ENCODE assay signal across 9 mouse cellular contexts in the genomic region with DNA sequence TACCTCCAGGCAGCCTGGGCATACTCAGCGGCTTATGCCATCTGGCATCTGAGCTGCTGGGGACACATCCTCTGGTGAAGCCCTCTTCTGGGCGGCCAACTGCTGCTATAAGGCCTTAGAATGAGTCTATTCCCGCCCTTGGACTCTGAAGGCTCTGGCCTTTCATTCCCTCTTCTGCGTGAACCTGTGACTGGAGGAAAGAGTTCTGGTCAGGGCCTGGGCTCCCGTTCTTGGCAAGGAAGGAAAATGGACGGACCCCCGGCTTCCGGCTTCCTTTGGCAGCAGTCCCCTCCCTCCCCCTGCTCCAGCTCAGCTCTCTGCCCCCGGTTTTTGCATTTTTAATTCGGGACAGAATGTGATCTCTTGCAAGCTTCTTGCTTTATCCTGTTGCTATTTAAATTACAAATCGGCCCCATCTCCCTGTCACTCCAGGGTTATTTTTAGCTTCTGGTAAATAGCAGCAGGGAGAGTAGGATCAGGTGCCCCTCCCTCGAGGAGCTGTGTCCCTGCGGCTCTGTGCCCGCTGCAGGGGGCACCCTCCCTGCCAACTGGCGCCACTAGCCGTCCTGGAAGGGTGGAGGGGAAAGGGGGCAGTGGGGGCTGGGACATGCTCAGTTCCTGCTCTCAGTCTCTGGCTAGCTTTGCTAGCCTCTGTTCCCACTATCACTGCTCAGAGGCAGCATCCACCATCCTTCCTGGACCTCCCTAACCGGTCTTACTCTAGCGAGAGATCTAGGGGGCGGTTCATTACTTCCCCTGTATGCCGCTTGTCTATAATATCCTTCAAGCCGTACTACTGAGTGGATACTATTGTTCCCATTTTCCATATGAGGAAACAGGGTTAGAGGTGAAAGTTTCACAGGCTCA. TPM values are rescaled to one million over a fixed set of nuclear protein-coding genes. Genes with fewer than 3 reads are reported as not detected.
A peak's percentile ranks its signal among the peaks of the same experiment; 100 is the strongest.
DNase-seq lines count a peak whose midpoint lies in the region; ATAC-seq lines count a peak whose summit lies in the region.
"Had no signal": no experiment of that assay in that cellular context is flagged by ENCODE, and none has a peak within 500 bp of the region (broad histone marks: within the 10 kb centered on the region; RNA-seq: fewer than 3 reads in every experiment).

No protein-coding gene starts in this region.

- H3K4me2 ChIP-seq in forebrain, embryonic 13.5 days, result peak overlapping the region; percentile 50
- H3K4me2 ChIP-seq in midbrain, embryonic 15.5 days, result peak overlapping the region; percentile 36

- no peaks in the 10 kb centered on the region for H3K9me3 ChIP-seq in forebrain, embryonic 13.5 days (replicated peaks)
- H3K9me3 ChIP-seq in midbrain, embryonic 15.5 days, result no peaks in the 10 kb centered on the region

- 12% methylated on average over 21 of the region's 21 CpGs for WGBS in forebrain, embryonic 13.5 days
- WGBS in midbrain, embryonic 15.5 days, result 15% methylated on average over 21 of the region's 21 CpGs

- peaks cover 42% of the 10 kb centered on the region for H3K4me1 ChIP-seq in forebrain, embryonic 13.5 days
- H3K4me1 ChIP-seq in midbrain, embryonic 15.5 days, result peaks cover 32% of the 10 kb centered on the region

- peak overlapping the region; percentile 71 for H3K27ac ChIP-seq in forebrain, embryonic 13.5 days
- H3K27ac ChIP-seq in midbrain, embryonic 15.5 days, result peak overlapping the region; percentile 59

- intact Hi-C loops in left cerebral cortex, postnatal 4 days (cut with DNase I), result no loop called here

- H3K4me3 ChIP-seq in forebrain, embryonic 13.5 days, result no peak overlapping the region; the same call in 1 of the 2 replicates
- no peak overlapping the region for H3K4me3 ChIP-seq in midbrain, embryonic 15.5 days

- ATAC-seq in forebrain, embryonic 13.5 days, result peak; percentile 45
- ATAC-seq in midbrain, embryonic 15.5 days (replicated peaks), result peak; percentile 55

- peak; percentile 60 for DNase-seq in retina, postnatal 1 day
- DNase-seq in retina, embryonic 14.5 days (ENCODE audit: low spot score), result no peak
- DNase-seq in heart, postnatal 4 days, result peak; percentile 70
- peak; percentile 81 for DNase-seq in left cerebral cortex, postnatal 4 days
- no peak for DNase-seq in spleen, postnatal 4 days (ENCODE audit: low spot score in 2 of 2)
- no peak for DNase-seq in thymus, postnatal 14 days

- peaks cover 43% of the 10 kb centered on the region for H3K27me3 ChIP-seq in forebrain, embryonic 13.5 days
- H3K27me3 ChIP-seq in midbrain, embryonic 15.5 days (replicated peaks), result peaks cover 24% of the 10 kb centered on the region

- peak overlapping the region; percentile 46 for H3K9ac ChIP-seq in forebrain, embryonic 13.5 days
- 0 out of 2 replicates have a peak overlapping the region, but pooled peaks have one; percentile 5 for H3K9ac ChIP-seq in midbrain, embryonic 15.5 days

- no peaks in the 10 kb centered on the region for H3K36me3 ChIP-seq in forebrain, embryonic 13.5 days (ENCODE audit: poor library complexity, severe bottlenecking)
- H3K36me3 ChIP-seq in midbrain, embryonic 15.5 days (replicated peaks), result no peaks in the 10 kb centered on the region

RNA-seq across cellular contexts. Expression of a gene that starts 4.2 kb away (rescaled TPM):
- 18.5 and 23.1 TPM in 2 replicates for polyA plus RNA-seq in forebrain, embryonic 13.5 days (2015; fragmentation: Nextera tagmentation; extraction: Ambion mirVana)
- total RNA-seq in heart, postnatal 4 days (2021), result 10 to 100 TPM; 76.6 to 80.9 TPM
- total RNA-seq in left cerebral cortex, postnatal 4 days (2021), result 100 to 1,000 TPM; 134 to 158 TPM
- polyA plus RNA-seq in midbrain, embryonic 15.5 days (2015; fragmentation: Nextera tagmentation; extraction: Ambion mirVana), result 32.2 and 36.1 TPM in 2 replicates

RNA-seq across cellular contexts. Expression of a gene that starts 26.0 kb away (rescaled TPM):
- 0.18 and 0.41 TPM in 2 replicates for polyA plus RNA-seq in forebrain, embryonic 13.5 days (2015; fragmentation: Nextera tagmentation; extraction: Ambion mirVana)
- total RNA-seq in heart, postnatal 4 days (2021), result not detected
- not detected for total RNA-seq in left cerebral cortex, postnatal 4 days (2021)
- 0.20 and 0.31 TPM in 2 replicates for polyA plus RNA-seq in midbrain, embryonic 15.5 days (2015; fragmentation: Nextera tagmentation; extraction: Ambion mirVana)
- total RNA-seq: layer of hippocampus, postnatal 36 days had no signal

RNA-seq across cellular contexts. Expression of a gene that starts 39.4 kb away (rescaled TPM):
- 609 and 621 TPM in 2 replicates for polyA plus RNA-seq in forebrain, embryonic 13.5 days (2015; fragmentation: Nextera tagmentation; extraction: Ambion mirVana)
- total RNA-seq in heart, postnatal 4 days (2021), result 100 to 1,000 TPM; 102 to 110 TPM
- 10 to 100 TPM; 40.6 to 45.4 TPM for total RNA-seq in left cerebral cortex, postnatal 4 days (2021)
- 132 and 158 TPM in 2 replicates for polyA plus RNA-seq in midbrain, embryonic 15.5 days (2015; fragmentation: Nextera tagmentation; extraction: Ambion mirVana)

RNA-seq across cellular contexts. Expression of a gene that starts 44.4 kb away (rescaled TPM):
- polyA plus RNA-seq in forebrain, embryonic 13.5 days (2015; fragmentation: Nextera tagmentation; extraction: Ambion mirVana), result 0.83 and 0.88 TPM in 2 replicates
- not detected for total RNA-seq in heart, postnatal 4 days (2021)
- 10 to 100 TPM; 10.8 to 12.2 TPM for total RNA-seq in left cerebral cortex, postnatal 4 days (2021)
- 0.57 and 0.66 TPM in 2 replicates for polyA plus RNA-seq in midbrain, embryonic 15.5 days (2015; fragmentation: Nextera tagmentation; extraction: Ambion mirVana)

RNA-seq across cellular contexts. Expression of a gene that starts 52.8 kb away (rescaled TPM):
- 0.52 and 0.71 TPM in 2 replicates for polyA plus RNA-seq in forebrain, embryonic 13.5 days (2015; fragmentation: Nextera tagmentation; extraction: Ambion mirVana)
- 10 to 100 TPM; 16.9 to 18.5 TPM for total RNA-seq in heart, postnatal 4 days (2021)
- 10 to 100 TPM; 10.3 to 12.4 TPM for total RNA-seq in left cerebral cortex, postnatal 4 days (2021)
- 1.6 TPM in 2 replicates for polyA plus RNA-seq in midbrain, embryonic 15.5 days (2015; fragmentation: Nextera tagmentation; extraction: Ambion mirVana)

Comparison
In these comparisons a context has a peak if more than half of its experiments do, and no peak if none do; other contexts are left out.
1. DNase-seq: peak in retina, postnatal 1 day (single experiment), heart, postnatal 4 days (single experiment) and left cerebral cortex, postnatal 4 days (single experiment); none in retina, embryonic 14.5 days (single experiment), spleen, postnatal 4 days (0 of 2) and thymus, postnatal 14 days (single experiment).